Comparison of ENCODE assay signal across 7 mouse cellular contexts in the genomic region with DNA sequence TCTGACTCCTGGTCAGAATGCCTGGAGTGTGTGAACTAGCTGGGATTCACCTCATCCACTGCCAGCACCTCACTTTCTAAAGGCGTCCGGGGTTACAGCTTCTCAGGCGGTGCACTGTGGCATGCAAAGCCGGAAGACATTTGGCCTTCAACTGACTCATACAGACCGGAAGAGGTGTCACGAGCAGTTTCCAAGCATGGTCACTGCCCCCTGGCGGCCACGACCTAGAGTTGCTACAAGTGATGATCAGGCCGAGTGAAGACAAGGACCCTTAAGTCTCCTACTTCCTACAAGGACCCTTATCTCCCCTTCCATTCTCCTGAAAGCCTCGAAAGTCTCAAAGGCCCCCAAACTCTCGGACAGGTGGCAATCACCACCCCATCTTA. TPM values are rescaled to one million over a fixed set of nuclear protein-coding genes. Genes with fewer than 3 reads are reported as not detected.
DNase-seq lines count a peak whose midpoint lies in the region; ATAC-seq lines count a peak whose summit lies in the region.

No protein-coding gene starts in this region.

- H3K9me3 ChIP-seq in intestine, embryonic 15.5 days = no peaks in the 10 kb centered on the region

- peaks cover 17% of the 10 kb centered on the region for H3K36me3 ChIP-seq in intestine, embryonic 15.5 days

- peak overlapping the region; percentile 93 for H3K4me2 ChIP-seq in intestine, embryonic 15.5 days (replicated peaks)

- H3K4me1 ChIP-seq in intestine, embryonic 15.5 days (replicated peaks) = peaks cover 28% of the 10 kb centered on the region

- peak overlapping the region; percentile 86 for H3K9ac ChIP-seq in intestine, embryonic 15.5 days

- peak; percentile 85 for ATAC-seq in intestine, embryonic 15.5 days

- 1% methylated on average over 11 of the region's 11 CpGs for WGBS in intestine, embryonic 15.5 days

- peak overlapping the region; percentile 87 for H3K4me3 ChIP-seq in intestine, embryonic 15.5 days (replicated peaks)

- peak; percentile 90 for DNase-seq in adrenal gland, adult 2 months
- DNase-seq in embryo, embryonic 11.5 days (ENCODE audit: low read depth, low spot score) = peak; percentile 84
- DNase-seq in gastrocnemius, postnatal 36 days = peak; percentile 65 to 74
- peak; percentile 74 to 86 for DNase-seq in left cerebral cortex, postnatal 25 days (ENCODE audit: low spot score in 2 of 2)
- DNase-seq in mesoderm, embryonic 11.5 days (ENCODE audit: low read depth, low spot score) = peak; percentile 95
- peak; percentile 81 for DNase-seq in right cerebral cortex, postnatal 25 days

- H3K27me3 ChIP-seq in intestine, embryonic 15.5 days (replicated peaks) = no peaks in the 10 kb centered on the region

- peak overlapping the region; percentile 97 for H3K27ac ChIP-seq in intestine, embryonic 15.5 days

- intact Hi-C loops in gastrocnemius, postnatal 36 days (cut with DNase I) = loop anchor here (5.0 kb wide), 1 partner anchor 189 kb away; no protein-coding TSS in a partner anchor
- intact Hi-C loops in left cerebral cortex, postnatal 25 days (cut with DNase I) = loop anchor here (1.0 to 5.0 kb wide), 3 partner anchors 61 to 189 kb away; a partner anchor contains a TSS

RNA-seq across cellular contexts. Expression of a gene that starts 3.7 kb away (rescaled TPM):
- total RNA-seq in adrenal gland, adult 2 months (2021) = 10 to 100 TPM; 64.9 to 73.6 TPM
- polyA plus RNA-seq in adrenal gland, adult 2 months (2012; rRNA removed) = 165 and 170 TPM in 2 replicates
- 10 to 100 TPM; 24.8 to 27.3 TPM for total RNA-seq in gastrocnemius, postnatal 36 days (2021)
- 57.4 and 64.7 TPM in 2 replicates for polyA plus RNA-seq in intestine, embryonic 15.5 days (2015; fragmentation: Nextera tagmentation; extraction: Ambion mirVana)
- 10 to 100 TPM; 44.2 to 50.5 TPM for total RNA-seq in left cerebral cortex, postnatal 25 days (2021)

RNA-seq across cellular contexts. Expression of a gene that starts 10.7 kb away (rescaled TPM):
- total RNA-seq in adrenal gland, adult 2 months (2021) = 10 to 100 TPM; 63.0 to 69.0 TPM
- 6.7 and 9.6 TPM in 2 replicates for polyA plus RNA-seq in adrenal gland, adult 2 months (2012; rRNA removed)
- total RNA-seq in gastrocnemius, postnatal 36 days (2021) = 10 to 100 TPM; 23.0 to 29.8 TPM
- polyA plus RNA-seq in intestine, embryonic 15.5 days (2015; fragmentation: Nextera tagmentation; extraction: Ambion mirVana) = 50.5 and 51.9 TPM in 2 replicates
- total RNA-seq in left cerebral cortex, postnatal 25 days (2021) = 10 to 100 TPM; 51.0 to 51.7 TPM

RNA-seq across cellular contexts. Expression of a gene that starts 11.6 kb away (rescaled TPM):
- total RNA-seq in adrenal gland, adult 2 months (2021) = 10 to 100 TPM; 40.9 to 52.7 TPM
- polyA plus RNA-seq in adrenal gland, adult 2 months (2012; rRNA removed) = 69.2 and 72.6 TPM in 2 replicates
- 10 to 100 TPM; 15.3 to 19.7 TPM for total RNA-seq in gastrocnemius, postnatal 36 days (2021)
- 32.0 and 34.2 TPM in 2 replicates for polyA plus RNA-seq in intestine, embryonic 15.5 days (2015; fragmentation: Nextera tagmentation; extraction: Ambion mirVana)
- 10 to 100 TPM; 76.5 to 89.2 TPM for total RNA-seq in left cerebral cortex, postnatal 25 days (2021)

RNA-seq across cellular contexts. Expression of a gene that starts 18.0 kb away (rescaled TPM):
- 10 to 100 TPM in 1 of 2 experiments, 1 to 10 TPM in 1; 9.6 to 21.6 TPM for total RNA-seq in adrenal gland, adult 2 months (2021)
- polyA plus RNA-seq in adrenal gland, adult 2 months (2012; rRNA removed) = 41.0 and 44.6 TPM in 2 replicates
- 1 to 10 TPM in 1 of 2 experiments, under 1 TPM in 1; 0.69 to 1.0 TPM for total RNA-seq in gastrocnemius, postnatal 36 days (2021)
- 22.3 and 22.7 TPM in 2 replicates for polyA plus RNA-seq in intestine, embryonic 15.5 days (2015; fragmentation: Nextera tagmentation; extraction: Ambion mirVana)
- 10 to 100 TPM; 19.4 to 20.2 TPM for total RNA-seq in left cerebral cortex, postnatal 25 days (2021)

Comparison
In these comparisons a context has a peak if more than half of its experiments do, and no peak if none do; other contexts are left out.
1. Peak in every context shown above with its lines: DNase-seq, ATAC-seq, H3K4me3 ChIP-seq and H3K27ac ChIP-seq.